Mouse (Mus musculus): ENCODE results near the gene Chd1. TPM values are rescaled to one million over a fixed set of nuclear protein-coding genes. Genes with fewer than 3 reads are reported as not detected.
A peak's percentile ranks its signal among the peaks of the same experiment; 100 is the strongest.
"Not testable (repeated sequence)": the region's sequence is repeated elsewhere in the genome, so short reads cannot be mapped to it uniquely, and the experiment has no call there.

Gene Chd1
- polyA plus RNA-seq, 1 experiment from 2014 or later = 28.5 TPM

- H3K27ac ChIP-seq = peak overlapping the region; percentile 98
Measured at GRCm38 (mm10) chr17:15704158-15704474, 651 bp upstream of the Chd1 start.

GRCm38 (mm10) chr17:15705303-15706284, 827 bp downstream of the Chd1 start:
- peaks cover 34% of the 10 kb centered on the region for H3K36me3 ChIP-seq
- H3K9ac ChIP-seq = peak overlapping the region; percentile 98
- no peaks in the 10 kb centered on the region for H3K9me3 ChIP-seq (replicated peaks)
- peak; percentile 32 for ATAC-seq
- under 1% methylated on average over 64 of the region's 89 CpGs for WGBS (ENCODE audit: insufficient replicate concordance)
- H3K27me3 ChIP-seq (replicated peaks) = no peaks in the 10 kb centered on the region
- peaks cover 39% of the 10 kb centered on the region for H3K4me1 ChIP-seq
- peak overlapping the region; percentile 82 for H3K4me2 ChIP-seq
- peak overlapping the region; percentile 96 for H3K4me3 ChIP-seq
- peak overlapping the region; percentile 98 for H3K27ac ChIP-seq

More at GRCm38 (mm10) chr17:15704158-15704474, 651 bp upstream of the Chd1 start:
- Histone ChIP-seq H3K9me3 (replicated peaks) (no peaks in the 10 kb centered on the region), H3K27me3 (replicated peaks) (no peaks in the 10 kb centered on the region), H3K36me3 (peaks cover 22% of the 10 kb centered on the region), H3K4me1 (peaks cover 30% of the 10 kb centered on the region), H3K4me3 (peak overlapping the region; percentile 96), H3K9ac (peak overlapping the region; percentile 98), H3K4me2 (peak overlapping the region; percentile 75)
- no peak for ATAC-seq
- WGBS (ENCODE audit: insufficient replicate concordance) = 7% methylated on average over 12 of the region's 12 CpGs

- peaks cover 81% of the 10 kb centered on the region for H3K36me3 ChIP-seq
- WGBS (ENCODE audit: insufficient replicate concordance) = 68% methylated on average over 4 of the region's 4 CpGs
Measured at GRCm38 (mm10) chr17:15714507-15714906, 9.7 kb downstream of the Chd1 start.

GRCm38 (mm10) chr17:15715013-15715902, 10.5 kb downstream of the Chd1 start:
- H3K4me1 ChIP-seq = peaks cover 23% of the 10 kb centered on the region
- no peak overlapping the region for H3K27ac ChIP-seq
- 66% methylated on average over 3 of the region's 3 CpGs for WGBS (ENCODE audit: insufficient replicate concordance)
- peaks cover 76% of the 10 kb centered on the region for H3K36me3 ChIP-seq
- H3K4me2 ChIP-seq = no peak overlapping the region
- no peak overlapping the region for H3K4me3 ChIP-seq
- H3K9me3 ChIP-seq (replicated peaks) = no peaks in the 10 kb centered on the region
- H3K27me3 ChIP-seq (replicated peaks) = no peaks in the 10 kb centered on the region
- no peak overlapping the region for H3K9ac ChIP-seq
- ATAC-seq = peak; percentile 87

More at GRCm38 (mm10) chr17:15714507-15714906, 9.7 kb downstream of the Chd1 start:
- H3K9ac ChIP-seq = no peak overlapping the region
- peaks cover 22% of the 10 kb centered on the region for H3K4me1 ChIP-seq
- 0 out of 2 replicates have a peak overlapping the region, but pooled peaks have one; percentile 5 for H3K27ac ChIP-seq
- no peaks in the 10 kb centered on the region for H3K27me3 ChIP-seq (replicated peaks)
- no peaks in the 10 kb centered on the region for H3K9me3 ChIP-seq (replicated peaks)
- no peak for ATAC-seq
- no peak overlapping the region for H3K4me3 ChIP-seq
- no peak overlapping the region for H3K4me2 ChIP-seq

DNA sequence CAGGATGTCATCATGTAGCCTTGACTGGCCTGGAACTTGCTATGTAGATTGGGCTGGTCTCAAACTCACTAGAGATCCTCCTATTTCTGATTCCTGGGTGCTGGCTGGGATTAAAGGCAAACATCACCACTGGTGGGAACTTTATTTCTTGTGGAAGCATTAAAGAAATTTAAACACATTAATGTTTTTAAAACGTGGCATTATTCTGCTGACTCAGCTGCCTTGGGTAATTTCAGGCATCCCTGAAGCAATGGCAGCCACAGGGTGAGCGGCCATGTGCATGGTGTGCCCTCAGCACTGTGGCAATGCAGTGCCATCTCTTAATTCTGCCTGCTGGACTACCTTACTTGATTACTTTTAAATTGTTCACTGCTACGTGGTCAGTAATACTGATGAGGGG, 11.2 kb downstream of the Chd1 start:
- no peak overlapping the region for H3K4me3 ChIP-seq
- 91% methylated on average over 3 of the region's 3 CpGs for WGBS (ENCODE audit: insufficient replicate concordance)
- no peak for ATAC-seq

GRCm38 (mm10) chr17:15720841-15721240, 16.1 kb downstream of the Chd1 start:
- ATAC-seq = peak; percentile 60; the same call in 1 of the 2 replicates
- WGBS (ENCODE audit: insufficient replicate concordance) = 46% methylated on average over 3 of the region's 3 CpGs
- no peaks in the 10 kb centered on the region for H3K9me3 ChIP-seq (replicated peaks)
- H3K9ac ChIP-seq = no peak overlapping the region
- H3K27me3 ChIP-seq (replicated peaks) = no peaks in the 10 kb centered on the region
- no peak overlapping the region for H3K4me2 ChIP-seq
- peaks cover 27% of the 10 kb centered on the region for H3K4me1 ChIP-seq
- H3K27ac ChIP-seq = no peak overlapping the region; the same call in 1 of the 2 replicates
- peaks cover 49% of the 10 kb centered on the region for H3K36me3 ChIP-seq
- H3K4me3 ChIP-seq = no peak overlapping the region

More for the DNA sequence above, 11.2 kb downstream of the Chd1 start:
- H3K4me2 ChIP-seq = no peak overlapping the region
- H3K4me1 ChIP-seq = peaks cover 30% of the 10 kb centered on the region
- H3K9me3 ChIP-seq (replicated peaks) = no peaks in the 10 kb centered on the region
- no peak overlapping the region for H3K9ac ChIP-seq
- H3K36me3 ChIP-seq = peaks cover 69% of the 10 kb centered on the region
- H3K27ac ChIP-seq = no peak overlapping the region
- no peaks in the 10 kb centered on the region for H3K27me3 ChIP-seq (replicated peaks)

- no peak overlapping the region for H3K9ac ChIP-seq
- WGBS (ENCODE audit: insufficient replicate concordance) = 78% methylated on average over 1 of the region's 1 CpGs
- no peaks in the 10 kb centered on the region for H3K9me3 ChIP-seq (replicated peaks)
- peaks cover 53% of the 10 kb centered on the region for H3K36me3 ChIP-seq
- no peak overlapping the region for H3K27ac ChIP-seq
- H3K4me1 ChIP-seq = peaks cover 27% of the 10 kb centered on the region
- H3K4me3 ChIP-seq = no peak overlapping the region
- no peak for ATAC-seq
- H3K27me3 ChIP-seq (replicated peaks) = no peaks in the 10 kb centered on the region
- H3K4me2 ChIP-seq = no peak overlapping the region
Measured at GRCm38 (mm10) chr17:15723291-15723690, 18.5 kb downstream of the Chd1 start.

GRCm38 (mm10) chr17:15723866-15724475, 19.2 kb downstream of the Chd1 start:
- not testable (repeated sequence) for H3K9me3 ChIP-seq (replicated peaks); H3K27me3 ChIP-seq (replicated peaks); H3K9ac ChIP-seq; H3K4me2 ChIP-seq; ATAC-seq; H3K27ac ChIP-seq; H3K4me3 ChIP-seq
- WGBS (ENCODE audit: insufficient replicate concordance) = 59% methylated on average over 5 of the region's 5 CpGs
- Histone ChIP-seq H3K4me1 (peaks cover 27% of the 10 kb centered on the region), H3K36me3 (peaks cover 51% of the 10 kb centered on the region)

GRCm38 (mm10) chr17:15731706-15732105, 26.9 kb downstream of the Chd1 start:
- H3K27me3 ChIP-seq (replicated peaks) = no peaks in the 10 kb centered on the region
- no peak overlapping the region for H3K4me2 ChIP-seq
- no peaks in the 10 kb centered on the region for H3K9me3 ChIP-seq (replicated peaks)
- peaks cover 83% of the 10 kb centered on the region for H3K36me3 ChIP-seq
- no peak for ATAC-seq
- H3K27ac ChIP-seq = no peak overlapping the region
- no peak overlapping the region for H3K9ac ChIP-seq
- no peak overlapping the region for H3K4me3 ChIP-seq
- WGBS (ENCODE audit: insufficient replicate concordance) = 90% methylated on average over 5 of the region's 5 CpGs
- no peaks in the 10 kb centered on the region for H3K4me1 ChIP-seq

DNA sequence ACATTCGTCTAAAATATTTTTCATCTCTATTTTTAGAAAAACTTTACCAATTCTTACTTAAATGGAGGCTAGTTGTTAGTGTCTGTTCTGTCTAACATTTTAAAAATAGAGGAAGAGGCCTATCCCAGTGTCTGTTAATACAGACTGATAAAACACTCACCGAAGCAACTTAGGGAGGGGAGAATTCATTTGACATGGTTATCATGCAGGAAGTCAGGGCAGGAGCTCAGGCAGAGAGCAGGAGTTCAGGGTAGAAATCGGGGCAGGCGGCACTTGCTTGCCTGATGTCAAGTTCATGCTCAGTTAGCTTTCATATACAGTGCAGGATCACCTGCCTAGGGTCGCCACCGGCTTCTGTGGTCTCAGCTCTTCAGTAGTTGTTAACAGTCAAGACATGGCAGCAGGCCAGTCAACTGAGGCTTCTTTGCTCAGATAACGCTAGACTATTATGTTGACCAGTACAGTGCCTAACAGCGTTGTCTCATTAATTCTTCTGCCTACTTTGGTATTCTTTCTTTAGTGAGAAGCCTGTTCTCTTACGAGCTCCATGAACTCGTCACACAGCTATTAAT, 32.7 kb downstream of the Chd1 start:
- ATAC-seq = no peak
- Histone ChIP-seq H3K36me3 (peaks cover 74% of the 10 kb centered on the region), H3K9ac (no peak overlapping the region), H3K4me1 (no peaks in the 10 kb centered on the region), H3K9me3 (replicated peaks) (no peaks in the 10 kb centered on the region), H3K27ac (no peak overlapping the region), H3K4me2 (no peak overlapping the region), H3K27me3 (replicated peaks) (no peaks in the 10 kb centered on the region), H3K4me3 (no peak overlapping the region)
- 73% methylated on average over 10 of the region's 10 CpGs for WGBS (ENCODE audit: insufficient replicate concordance)

DNA sequence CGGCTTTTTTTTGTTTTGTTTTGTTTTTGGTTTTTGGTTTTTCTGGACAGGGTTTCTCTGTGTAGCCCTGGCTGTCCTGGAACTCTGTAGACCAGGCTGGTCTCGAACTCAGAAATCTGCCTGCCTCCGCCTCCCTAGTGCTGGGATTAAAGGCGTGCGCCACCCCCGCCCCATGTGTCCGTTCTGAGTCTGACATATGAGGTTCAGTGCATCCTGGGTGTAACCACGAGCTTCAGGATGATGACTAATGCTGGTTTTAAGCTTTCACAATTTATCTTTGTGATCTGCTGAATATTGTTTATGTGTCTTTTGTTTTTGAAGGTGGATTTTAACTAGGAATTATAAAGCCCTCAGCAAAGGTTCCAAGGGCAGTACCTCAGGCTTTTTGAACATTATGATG, 37.1 kb downstream of the Chd1 start:
- ATAC-seq = no peak
- no peak overlapping the region for H3K27ac ChIP-seq
- H3K27me3 ChIP-seq (replicated peaks) = no peaks in the 10 kb centered on the region
- H3K4me2 ChIP-seq = no peak overlapping the region
- H3K9ac ChIP-seq = no peak overlapping the region
- no peaks in the 10 kb centered on the region for H3K9me3 ChIP-seq (replicated peaks)
- peaks cover 77% of the 10 kb centered on the region for H3K36me3 ChIP-seq
- H3K4me3 ChIP-seq = no peak overlapping the region
- 0 out of 2 replicates have a peak, but pooled peaks cover 5% of the 10 kb centered on the region for H3K4me1 ChIP-seq
- WGBS (ENCODE audit: insufficient replicate concordance) = 75% methylated on average over 8 of the region's 8 CpGs
